Mouse (Mus musculus) testis, adult 2 months (tissue): ENCODE results near the gene Ect2. TPM values are rescaled to one million over a fixed set of nuclear protein-coding genes. Genes with fewer than 3 reads are reported as not detected.

ENCODE experiments used
- H3K27ac ChIP-seq: fragments of 200-500 bp; 2 replicates; pipeline ENCODE4 v1.5.1; 2012; ENCODE audit warnings: low read depth, low read length; ENCODE audit not compliant: control insufficient read depth, insufficient read depth
- H3K27me3 ChIP-seq: fragments of 200-500 bp; 2 replicates; pipeline ENCODE4 v1.6.1; 2012; ENCODE audit warnings: mild to moderate bottlenecking, low read length, moderate library complexity; ENCODE audit not compliant: control insufficient read depth, insufficient read depth
- H3K36me3 ChIP-seq: fragments of 200-500 bp; 2 replicates; pipeline ENCODE4 v1.6.1; 2012; ENCODE audit warnings: mild to moderate bottlenecking, low read length; ENCODE audit not compliant: control insufficient read depth, insufficient read depth
- H3K4me1 ChIP-seq: fragments of 200-500 bp; 2 replicates; pipeline ENCODE4 v1.6.1; 2012; ENCODE audit warnings: low read length; ENCODE audit not compliant: control insufficient read depth, insufficient read depth
- H3K4me3 ChIP-seq: fragments of 200-500 bp; 2 replicates; pipeline ENCODE4 v1.5.1; 2012; ENCODE audit warnings: low read depth, mild to moderate bottlenecking, low read length, moderate library complexity, mixed read lengths; ENCODE audit not compliant: control insufficient read depth
- CTCF ChIP-seq: fragments of 200-500 bp; IDR thresholded peaks from 2 replicates; pipeline ENCODE4 v1.5.1; 2012; ENCODE audit warnings: low read depth, mild to moderate bottlenecking, inconsistent platforms, low read length, moderate library complexity; ENCODE audit not compliant: control insufficient read depth, insufficient read depth, insufficient replicate concordance
- POLR2A ChIP-seq: fragments of 200-500 bp; IDR thresholded peaks from 2 replicates; pipeline ENCODE4 v1.6.1; 2012; ENCODE audit warnings: low read depth, mild to moderate bottlenecking, inconsistent platforms, low read length, moderate library complexity; ENCODE audit not compliant: control insufficient read depth
- polyA plus RNA-seq: library from polyadenylated mRNA; depleted of rRNA; stranded (reverse); fragments of >200 nt; gene quantifications from 2 replicates; pipeline ENCODE4 v1.2.3, GENCODE M21; 2012

Ect2 gene
- polyA plus RNA-seq, 1 experiment, result 11.5 TPM

- Histone ChIP-seq H3K36me3 (no peaks in the 10 kb centered on the region), H3K4me1 (peaks cover 7% of the 10 kb centered on the region; the same call in 1 of the 2 replicates), H3K27ac (no peak overlapping the region), H3K4me3 (no peak overlapping the region), H3K27me3 (no peaks in the 10 kb centered on the region)
- no peak for TF ChIP-seq POLR2A
- no peak for TF ChIP-seq CTCF
These were observed 26.0 kb upstream of the Ect2 start for GRCm38 (mm10) chr3:27179711-27180110.

GRCm38 (mm10) chr3:27170257-27170656 lies 16.6 kb upstream of the Ect2 start:
- no peaks in the 10 kb centered on the region for H3K27me3 ChIP-seq

GRCm38 (mm10) chr3:27165481-27166065 lies 11.9 kb upstream of the Ect2 start:
- Histone ChIP-seq H3K27ac (no peak overlapping the region), H3K36me3 (no peaks in the 10 kb centered on the region), H3K4me3 (no peak overlapping the region), H3K4me1 (no peaks in the 10 kb centered on the region), H3K27me3 (no peaks in the 10 kb centered on the region)
- TF ChIP-seq POLR2A (no peak), CTCF (no peak)

More at GRCm38 (mm10) chr3:27170257-27170656, 16.6 kb upstream of the Ect2 start:
- no peak overlapping the region for H3K4me3 ChIP-seq
- TF ChIP-seq CTCF (no peak), POLR2A (no peak)
- no peaks in the 10 kb centered on the region for H3K36me3 ChIP-seq
- no peak overlapping the region for H3K27ac ChIP-seq
- H3K4me1 ChIP-seq, result no peaks in the 10 kb centered on the region

GRCm38 (mm10) chr3:27162410-27162804 lies 8.7 kb upstream of the Ect2 start:
- Histone ChIP-seq H3K27me3 (no peaks in the 10 kb centered on the region), H3K27ac (no peak overlapping the region), H3K4me1 (no peaks in the 10 kb centered on the region), H3K4me3 (no peak overlapping the region), H3K36me3 (no peaks in the 10 kb centered on the region)
- TF ChIP-seq CTCF, result no peak
- no peak for TF ChIP-seq POLR2A

- Histone ChIP-seq H3K4me3 (no peak overlapping the region), H3K36me3 (no peaks in the 10 kb centered on the region), H3K27me3 (no peaks in the 10 kb centered on the region), H3K4me1 (no peaks in the 10 kb centered on the region), H3K27ac (no peak overlapping the region)
- TF ChIP-seq CTCF, result no peak
- TF ChIP-seq POLR2A, result no peak
These were observed 8.1 kb upstream of the Ect2 start for GRCm38 (mm10) chr3:27161645-27162409.

GRCm38 (mm10) chr3:27158910-27159309 lies 5.2 kb upstream of the Ect2 start:
- Histone ChIP-seq H3K4me1 (peaks cover 7% of the 10 kb centered on the region), H3K36me3 (no peaks in the 10 kb centered on the region), H3K4me3 (no peak overlapping the region), H3K27ac (no peak overlapping the region), H3K27me3 (no peaks in the 10 kb centered on the region)
- TF ChIP-seq CTCF (no peak), POLR2A (no peak)

- TF ChIP-seq CTCF, result no peak
- no peak for TF ChIP-seq POLR2A
- Histone ChIP-seq H3K36me3 (no peaks in the 10 kb centered on the region), H3K27me3 (no peaks in the 10 kb centered on the region), H3K27ac (no peak overlapping the region), H3K4me3 (no peak overlapping the region), H3K4me1 (peaks cover 7% of the 10 kb centered on the region)
These were observed 2.9 kb upstream of the Ect2 start for GRCm38 (mm10) chr3:27156594-27156949.
